Mouse (Mus musculus) layer of hippocampus, postnatal 25 days (tissue): ENCODE results near the gene Dgke. TPM values are rescaled to one million over a fixed set of nuclear protein-coding genes. Genes with fewer than 3 reads are reported as not detected.

Experiments used
- total RNA-seq, 2 experiments: library from RNA; stranded (reverse); gene quantifications; 2 replicates each; pipeline ENCODE4 v1.2.3; 2021

The Dgke gene
- total RNA-seq, 2 experiments from 2014 or later: 41.6 to 42.8 TPM

Other genes with a start within 250 kb of the Dgke start
- gene Akap1, start 202.3 kb downstream of the Dgke start, total RNA-seq: 10 to 100 TPM; 39.8 to 42.6 TPM
- 10 to 100 TPM; 13.7 to 15.7 TPM for gene Scpep1, start 111.4 kb downstream of the Dgke start, total RNA-seq
- not detected for gene Elobl, start 99.9 kb downstream of the Dgke start, total RNA-seq
- 10 to 100 TPM; 19.5 to 20.0 TPM for gene Coil, start 96.6 kb downstream of the Dgke start, total RNA-seq
- 1 to 10 TPM; 3.5 to 4.1 TPM for gene Trim25, start 67.5 kb downstream of the Dgke start, total RNA-seq
- not detected for gene Gm525, start 7.0 kb upstream of the Dgke start, total RNA-seq
- gene Nog, start 235.5 kb upstream of the Dgke start, total RNA-seq: 1 to 10 TPM; 7.0 to 9.6 TPM